Mouse (Mus musculus) frontal cortex, postnatal 10 days (tissue): ENCODE measurements around the gene Pip5k1b.

ENCODE experiments used
- DNase-seq, 2 experiments: peaks; one replicate each; pipeline ENCODE4 v3.0.0; 2022; ENCODE audit warnings: low spot score in 2 of 2, mixed read lengths in 1 of 2

Gene Pip5k1b

DNA sequence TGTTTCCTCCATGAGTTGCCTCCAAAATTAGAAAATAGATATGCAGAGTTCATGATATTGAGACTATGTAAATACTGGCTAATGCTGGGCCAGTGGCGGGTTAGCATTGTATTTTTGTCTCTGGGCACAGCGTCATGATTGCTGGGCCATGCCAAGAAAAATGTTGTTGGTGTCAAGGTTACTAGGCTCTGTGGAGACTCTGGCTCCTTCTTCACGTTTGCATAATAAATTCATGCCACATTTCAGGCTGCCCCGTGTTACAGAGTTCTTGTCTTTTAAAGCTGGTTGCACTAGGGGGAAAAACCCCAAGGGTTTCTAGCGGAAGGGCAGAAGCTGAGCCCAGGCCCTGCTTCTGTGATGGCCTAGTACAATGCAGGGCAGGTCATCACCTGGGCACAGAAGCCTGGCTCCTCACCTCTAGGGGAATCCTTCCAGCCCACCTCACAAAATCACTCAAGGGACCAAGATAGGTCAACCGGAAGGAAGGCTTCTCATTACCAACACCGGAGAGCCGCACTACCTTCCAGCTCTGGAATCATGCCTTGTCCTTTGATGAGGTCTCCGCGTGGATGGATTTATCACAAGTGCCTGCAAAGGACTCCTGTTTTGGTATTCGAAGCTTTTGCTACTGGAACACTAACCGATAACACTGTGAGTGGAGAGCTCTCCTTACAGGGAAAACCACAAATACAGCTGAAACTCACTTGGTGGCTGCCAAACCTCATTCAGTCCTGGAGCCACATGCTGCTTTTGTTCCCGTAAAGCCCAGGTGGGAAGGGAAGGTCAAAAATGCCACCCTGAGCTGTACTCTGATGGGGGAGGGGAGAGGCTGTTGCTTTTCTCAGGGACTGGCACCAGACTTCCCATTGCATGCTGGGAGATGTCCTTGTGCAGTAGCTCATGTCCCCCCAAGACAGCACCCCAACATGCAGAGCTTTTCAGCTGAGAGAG is 248.1 kb downstream of the Pip5k1b start:
- DNase-seq: no peak

DNA sequence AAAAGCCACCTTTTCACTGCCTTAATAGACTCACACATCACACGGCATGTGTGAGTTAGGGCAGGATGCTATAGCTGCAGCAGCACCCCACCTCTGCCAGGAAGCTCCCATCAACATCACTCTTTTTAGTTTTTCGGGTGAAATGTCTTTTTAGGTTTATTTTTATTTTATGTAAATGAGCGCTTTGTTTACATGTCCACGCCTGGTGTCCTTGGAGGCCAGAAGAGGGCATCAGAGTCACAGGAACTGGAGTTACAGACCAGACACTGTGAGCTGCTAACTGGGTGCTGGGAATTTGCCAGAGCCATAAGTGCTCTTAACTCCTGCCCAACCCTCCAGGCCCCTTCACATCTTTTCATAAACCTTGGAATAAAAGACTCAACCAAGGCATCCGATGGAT is 249.3 kb downstream of the Pip5k1b start:
- no peak for DNase-seq

DNA sequence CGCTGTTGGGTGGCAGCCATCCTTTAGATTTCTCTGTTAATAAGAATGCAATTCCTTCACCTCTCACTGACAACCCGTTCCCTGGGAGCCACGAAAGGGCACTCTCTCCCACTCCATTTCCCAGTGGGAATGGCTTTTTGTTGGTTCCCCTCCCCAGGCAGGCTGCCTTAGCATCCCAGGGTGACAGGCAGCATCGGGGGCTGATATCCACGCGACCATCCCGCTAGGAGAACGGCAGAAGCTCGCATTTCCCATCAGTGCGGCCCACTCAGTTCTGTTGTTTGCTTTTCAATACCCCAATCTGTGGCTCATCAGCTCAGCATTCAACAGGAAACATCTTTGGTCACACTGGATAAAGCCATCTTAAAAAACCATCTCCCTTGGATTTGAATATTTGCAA is 253.5 kb downstream of the Pip5k1b start:
- no peak for DNase-seq

GRCm38 (mm10) chr19:24301768-24302148 is 253.9 kb downstream of the Pip5k1b start:
- no peak for DNase-seq

- DNase-seq: peak in 1 of 2 experiments; percentile 65
These were observed 254.5 kb downstream of the Pip5k1b start for GRCm38 (mm10) chr19:24300994-24301767.

- no peak for DNase-seq
These were observed 262.1 kb downstream of the Pip5k1b start for GRCm38 (mm10) chr19:24293537-24293936.

GRCm38 (mm10) chr19:24284187-24284586 is 271.5 kb downstream of the Pip5k1b start:
- no peak for DNase-seq

DNA sequence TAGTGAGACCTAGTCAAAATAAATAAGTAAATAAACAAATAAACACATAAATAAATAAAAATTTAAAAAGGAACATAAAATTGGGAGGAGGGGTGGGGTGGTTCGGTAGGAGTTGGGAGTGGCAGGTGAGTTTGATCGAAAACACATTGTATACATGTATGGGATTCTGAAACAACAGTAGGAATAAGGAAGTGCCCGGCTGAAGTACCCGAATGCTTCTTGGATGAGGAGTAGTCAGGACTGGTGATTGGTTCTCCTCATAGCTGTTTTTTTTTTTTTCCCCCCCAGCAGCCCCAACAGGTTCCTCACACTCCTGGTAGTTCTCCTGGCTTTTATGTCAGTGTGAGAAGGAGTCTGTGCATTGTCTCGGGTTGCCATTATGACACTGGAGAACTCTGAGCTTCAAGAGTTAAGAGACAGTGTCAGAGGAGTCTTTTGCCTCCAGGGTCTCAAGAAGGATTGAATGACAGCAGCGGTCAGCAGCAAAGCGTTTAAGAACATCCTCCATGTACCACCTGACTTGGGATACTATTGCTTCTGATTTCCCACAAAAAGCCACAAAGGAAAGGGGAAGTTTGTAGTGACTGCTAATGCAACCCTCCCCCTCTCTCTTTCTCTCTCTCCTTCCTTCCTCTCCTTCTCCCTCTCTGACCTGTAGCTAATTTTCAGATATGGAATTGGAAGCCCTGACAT is 274.2 kb downstream of the Pip5k1b start:
- no peak for DNase-seq

DNA sequence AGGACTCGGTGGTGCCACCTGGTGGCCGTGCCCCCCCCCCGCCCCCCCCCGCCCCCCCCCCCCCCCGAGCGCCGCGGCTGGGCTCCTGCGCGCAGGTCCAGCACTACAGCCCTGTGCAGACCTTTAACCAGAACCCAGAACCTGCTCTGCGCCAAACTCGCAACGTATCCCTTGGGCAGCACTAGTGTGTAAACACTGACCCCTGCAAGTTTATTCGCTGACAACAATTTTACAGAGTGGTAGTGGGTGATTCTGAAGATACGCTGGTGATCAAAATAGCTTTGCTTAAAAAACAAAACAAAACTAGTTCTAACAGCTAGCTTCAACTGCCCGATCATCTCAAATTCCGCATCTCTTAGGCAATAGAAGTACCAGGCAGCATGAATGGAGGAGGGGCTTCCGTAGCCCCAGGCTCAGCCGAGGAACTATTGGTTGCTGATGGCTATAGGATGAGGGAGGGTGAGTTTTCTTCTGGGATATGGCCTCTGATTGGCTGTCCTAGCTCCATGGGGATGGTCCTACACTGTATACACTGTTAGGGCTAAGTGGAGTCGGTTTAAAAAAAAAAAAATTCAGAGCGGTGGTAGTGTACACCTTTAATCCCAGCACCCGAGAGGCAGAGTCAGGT is 275.0 kb downstream of the Pip5k1b start, which contains the start of gene Fxn:
TSS of gene Fxn (minus strand) at position 5 of the 628 bp plus-strand sequence.
- no peak for DNase-seq

- DNase-seq: peak; percentile 46 to 69
These were observed 275.7 kb downstream of the Pip5k1b start for GRCm38 (mm10) chr19:24279706-24280600.

DNA sequence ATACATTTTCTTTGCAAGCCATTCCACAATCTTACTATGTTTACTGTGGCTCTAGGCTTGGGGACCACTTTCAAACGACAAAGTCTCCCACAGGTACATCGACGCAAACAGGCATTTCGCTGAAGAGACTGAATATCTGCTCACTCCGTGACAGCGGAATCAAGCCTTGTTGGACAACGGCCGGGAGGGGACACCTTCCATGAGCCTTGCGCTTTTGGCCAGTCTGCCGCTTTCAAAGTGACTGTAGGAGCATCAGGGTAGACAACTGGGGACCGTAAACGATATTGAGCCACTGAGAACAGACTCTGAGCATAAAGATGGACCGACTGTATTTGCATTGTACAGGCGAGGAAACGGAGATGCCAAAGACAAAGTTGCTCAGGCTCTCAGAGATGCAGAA is 276.8 kb downstream of the Pip5k1b start:
- DNase-seq: no peak

- no peak for DNase-seq
These were observed 281.4 kb downstream of the Pip5k1b start for GRCm38 (mm10) chr19:24274281-24274680.

GRCm38 (mm10) chr19:24271746-24272426 is 283.8 kb downstream of the Pip5k1b start:
- peak; percentile 57 to 77 for DNase-seq

- no peak for DNase-seq
These were observed 284.3 kb downstream of the Pip5k1b start for GRCm38 (mm10) chr19:24271326-24271725.

- no peak for DNase-seq
These were observed 287.1 kb downstream of the Pip5k1b start for GRCm38 (mm10) chr19:24268531-24268930.

- no peak for DNase-seq
These were observed 289.4 kb downstream of the Pip5k1b start for GRCm38 (mm10) chr19:24266046-24266830.

- DNase-seq: peak; percentile 50 to 70
These were observed 290.7 kb downstream of the Pip5k1b start for GRCm38 (mm10) chr19:24264991-24265390.

- DNase-seq: no peak
These were observed 292.9 kb downstream of the Pip5k1b start for GRCm38 (mm10) chr19:24262736-24263135.
